In genomic region chr7:114145841-114146240, GRCm38 (mm10) we compare ENCODE assay signal across 30 mouse cellular contexts. TPM values are rescaled to one million over a fixed set of nuclear protein-coding genes. Genes with fewer than 3 reads are reported as not detected.
A peak's percentile ranks its signal among the peaks of the same experiment; 100 is the strongest.
DNase-seq lines count a peak whose midpoint lies in the region; ATAC-seq and TF ChIP-seq lines count a peak whose summit lies in the region.
"Had no signal": no experiment of that assay in that cellular context is flagged by ENCODE, and none has a peak within 500 bp of the region (broad histone marks: within the 10 kb centered on the region; RNA-seq: fewer than 3 reads in every experiment).

No protein-coding gene starts in this region.

- no peak overlapping the region for H3K27ac ChIP-seq in MEL (ENCODE audit: control insufficient read depth, low read depth, low read length)
- H3K27ac ChIP-seq in stomach, postnatal 0 days (replicated peaks): no peak overlapping the region
- H3K27ac ChIP-seq in hindbrain, embryonic 10.5 days: no peak overlapping the region
- no peak overlapping the region for H3K27ac ChIP-seq in left cerebral cortex, adult 2 months
- H3K27ac ChIP-seq: embryonic facial prominence, embryonic 10.5 days; heart, adult 2 months; heart, embryonic 15.5 days; hindbrain, embryonic 14.5 days; intestine, embryonic 15.5 days; layer of hippocampus, adult 2 months; limb, embryonic 12.5 days; macrophage; midbrain, embryonic 12.5 days; neural tube, embryonic 12.5 days had no signal

- intact Hi-C loops in left cerebral cortex, adult 2 months (cut with DNase I): no loop called here

- H3K4me3 ChIP-seq in MEL (ENCODE audit: control insufficient read depth in 1 of 2, insufficient read depth in 1 of 2, low read depth in 2 of 2, low read length in 2 of 2): no peak overlapping the region
- H3K4me3 ChIP-seq in stomach, postnatal 0 days (ENCODE audit: low read depth, low read length): no peak overlapping the region
- no peak overlapping the region for H3K4me3 ChIP-seq in hindbrain, embryonic 10.5 days
- no peak overlapping the region for H3K4me3 ChIP-seq in left cerebral cortex, adult 2 months
- H3K4me3 ChIP-seq: embryonic facial prominence, embryonic 10.5 days; heart, adult 2 months; heart, embryonic 15.5 days; intestine, embryonic 15.5 days; layer of hippocampus, adult 2 months; limb, embryonic 12.5 days; midbrain, embryonic 12.5 days; neural tube, embryonic 12.5 days had no signal

- peak; percentile 64; the same call in 1 of the 2 replicates for ATAC-seq in megakaryocyte, adult 5-6 weeks (ENCODE audit: poor library complexity, severe bottlenecking)
- no peak for ATAC-seq in stomach, postnatal 0 days (ENCODE audit: low FRiP score, low TSS enrichment)
- ATAC-seq: forebrain, postnatal 0 days; intestine, embryonic 15.5 days; liver, postnatal 0 days; lung, postnatal 0 days had no signal

- H3K4me1 ChIP-seq in MEL (ENCODE audit: control insufficient read depth in 1 of 2, insufficient read depth in 2 of 2, low read length in 2 of 2): no peaks in the 10 kb centered on the region
- no peaks in the 10 kb centered on the region for H3K4me1 ChIP-seq in stomach, postnatal 0 days (replicated peaks; ENCODE audit: control insufficient read depth, insufficient read depth)
- no peaks in the 10 kb centered on the region for H3K4me1 ChIP-seq in hindbrain, embryonic 10.5 days (replicated peaks)
- H3K4me1 ChIP-seq: heart, embryonic 15.5 days; intestine, embryonic 15.5 days; limb, embryonic 12.5 days; neural tube, embryonic 12.5 days had no signal

- H3K9ac ChIP-seq in MEL (ENCODE audit: control insufficient read depth, low read depth, low read length, poor library complexity, severe bottlenecking): no peak overlapping the region
- H3K9ac ChIP-seq in stomach, postnatal 0 days (ENCODE audit: low read length): no peak overlapping the region
- H3K9ac ChIP-seq: forebrain, postnatal 0 days; heart, embryonic 15.5 days; hindbrain, embryonic 14.5 days; intestine, embryonic 15.5 days; limb, embryonic 12.5 days; liver, postnatal 0 days; midbrain, embryonic 12.5 days; neural tube, embryonic 12.5 days had no signal

- no peaks in the 10 kb centered on the region for H3K9me3 ChIP-seq in MEL (replicated peaks; ENCODE audit: insufficient read depth, low read length)
- H3K9me3 ChIP-seq in stomach, postnatal 0 days (ENCODE audit: control insufficient read depth, low read length): no peaks in the 10 kb centered on the region
- H3K9me3 ChIP-seq in hindbrain, embryonic 10.5 days: 0 out of 2 replicates have a peak, but pooled peaks cover 3% of the 10 kb centered on the region
- H3K9me3 ChIP-seq: embryonic facial prominence, embryonic 10.5 days; heart, embryonic 15.5 days; intestine, embryonic 15.5 days; limb, embryonic 12.5 days; midbrain, embryonic 12.5 days had no signal

- WGBS in stomach, postnatal 0 days: 65% methylated on average over 3 of the region's 3 CpGs
- WGBS in hindbrain, embryonic 10.5 days: 80% methylated on average over 3 of the region's 3 CpGs

- H3K4me2 ChIP-seq in stomach, postnatal 0 days (replicated peaks; ENCODE audit: low read depth): no peak overlapping the region
- H3K4me2 ChIP-seq: heart, embryonic 15.5 days; hindbrain, embryonic 14.5 days; intestine, embryonic 15.5 days; limb, embryonic 12.5 days; liver, embryonic 11.5 days; midbrain, embryonic 12.5 days; neural tube, embryonic 12.5 days had no signal

- no peak for TF ChIP-seq RAD21 in MEL (IDR thresholded peaks at IDR 0.05; ENCODE audit: low read depth, low read length)

- DNase-seq in 416B (ENCODE audit: low read depth) (peak; percentile 13), A20 (ENCODE audit: low read depth, low spot score) (peak; percentile 29), MEL (ENCODE audit: low read depth, low spot score) (peak; percentile 34)
- no peak for DNase-seq in stomach, postnatal 0 days (ENCODE audit: low spot score)
- no peak for DNase-seq in hindbrain, embryonic 10.5 days (ENCODE audit: low spot score)
- DNase-seq in urinary bladder, adult 2 months (ENCODE audit: low spot score): no peak
- no peak for DNase-seq in left cerebral cortex, adult 2 months (ENCODE audit: extremely low spot score in 1 of 2, low spot score in 2 of 2)
- DNase-seq: cerebellum, adult 11 months; cerebellum, adult 9-11 months; forebrain, postnatal 0 days; gastrocnemius, postnatal 14 days; heart, adult 2 months; heart, postnatal 36 days; kidney, adult 8-10 months; kidney, postnatal 25 days; liver, postnatal 0 days; right cerebral cortex, postnatal 25 days; spleen, adult 18-20 months had no signal

- TF ChIP-seq POLR2A in MEL (IDR thresholded peaks at IDR 0.05; ENCODE audit: control insufficient read depth in 1 of 2, insufficient read depth in 1 of 2, low read depth in 1 of 2, low read length in 2 of 2, poor library complexity in 1 of 2): no peak

- H3K36me3 ChIP-seq in MEL (ENCODE audit: control insufficient read depth in 1 of 2, insufficient read depth in 2 of 2, low read length in 2 of 2): no peaks in the 10 kb centered on the region
- H3K36me3 ChIP-seq in stomach, postnatal 0 days (ENCODE audit: control insufficient read depth, insufficient read depth, low read length): no peaks in the 10 kb centered on the region
- H3K36me3 ChIP-seq in hindbrain, embryonic 10.5 days: no peaks in the 10 kb centered on the region
- H3K36me3 ChIP-seq: embryonic facial prominence, embryonic 10.5 days; heart, embryonic 15.5 days; intestine, embryonic 15.5 days; limb, embryonic 12.5 days; midbrain, embryonic 12.5 days; neural tube, embryonic 12.5 days had no signal

- no peaks in the 10 kb centered on the region for H3K79me2 ChIP-seq in MEL (ENCODE audit: control insufficient read depth, insufficient read depth, low read length, poor library complexity)

- no peaks in the 10 kb centered on the region for H3K27me3 ChIP-seq in MEL (ENCODE audit: control insufficient read depth in 1 of 2, insufficient read depth in 2 of 2, low read length in 2 of 2)
- no peaks in the 10 kb centered on the region for H3K27me3 ChIP-seq in stomach, postnatal 0 days (ENCODE audit: control insufficient read depth, insufficient read depth, low read length)
- H3K27me3 ChIP-seq in hindbrain, embryonic 10.5 days (ENCODE audit: insufficient read depth, poor library complexity, severe bottlenecking): no peaks in the 10 kb centered on the region
- H3K27me3 ChIP-seq: heart, embryonic 15.5 days; intestine, embryonic 15.5 days; limb, embryonic 12.5 days; midbrain, embryonic 12.5 days; neural tube, embryonic 12.5 days had no signal

- no peak for TF ChIP-seq CTCF in MEL (IDR thresholded peaks at IDR 0.05 in 2 of 3, conservative IDR thresholded peaks at IDR 0.05 in 1 of 3; ENCODE audit: control insufficient read depth in 1 of 3, insufficient read depth in 1 of 3, low read depth in 2 of 3, low read length in 3 of 3, poor library complexity in 1 of 3, severe bottlenecking in 1 of 3)
- TF ChIP-seq CTCF in stomach, postnatal 0 days (IDR thresholded peaks at IDR 0.05; ENCODE audit: low read depth): no peak
- no peak for TF ChIP-seq CTCF in left cerebral cortex, adult 2 months (IDR thresholded peaks at IDR 0.05)

- TF ChIP-seq EP300 in MEL (IDR thresholded peaks at IDR 0.05; ENCODE audit: low read depth in 1 of 2, low read length in 2 of 2): no peak
- no peak for TF ChIP-seq EP300 in stomach, postnatal 0 days (optimal IDR thresholded peaks at IDR 0.05)

TF ChIP-seq in MEL, 35 proteins besides CTCF, POLR2A, EP300 and RAD21:
- TF ChIP-seq KAT2A (conservative IDR thresholded peaks at IDR 0.05; ENCODE audit: low read depth, low read length) (no peak), MAX (IDR thresholded peaks at IDR 0.05; ENCODE audit: low read length) (no peak), ZNF384 (IDR thresholded peaks at IDR 0.05; ENCODE audit: low read depth, low read length) (no peak), CHD2 (IDR thresholded peaks at IDR 0.05; ENCODE audit: low read length) (no peak), MYB (IDR thresholded peaks at IDR 0.05; ENCODE audit: low read depth, low read length) (no peak), ZKSCAN1 (IDR thresholded peaks at IDR 0.05; ENCODE audit: low read depth, low read length) (no peak), BHLHE40 (IDR thresholded peaks at IDR 0.05; ENCODE audit: borderline replicate concordance, low read depth, low read length) (no peak), POLR2AphosphoS5 (IDR thresholded peaks at IDR 0.05; ENCODE audit: borderline replicate concordance, low read depth, low read length) (no peak), MYC (IDR thresholded peaks at IDR 0.05; ENCODE audit: low read depth, low read length) (no peak), NELFE (IDR thresholded peaks at IDR 0.05; ENCODE audit: low read depth, low read length) (no peak), NRF1 (IDR thresholded peaks at IDR 0.05; ENCODE audit: insufficient read depth, low read depth, low read length, poor library complexity, severe bottlenecking) (no peak), MAFK (IDR thresholded peaks at IDR 0.05; ENCODE audit: borderline replicate concordance, low read depth, low read length) (no peak), MAZ (IDR thresholded peaks at IDR 0.05; ENCODE audit: low read depth, low read length) (no peak), UBTF (IDR thresholded peaks at IDR 0.05; ENCODE audit: borderline replicate concordance, insufficient read depth, low read depth, low read length) (no peak), GATA1 (IDR thresholded peaks at IDR 0.05; ENCODE audit: low read depth, low read length) (no peak)

RNA-seq across cellular contexts. Expression of gene Rras2, which starts 28.3 kb away (rescaled TPM):
- total RNA-seq in MEL (2012; rRNA removed): not detected in 2 replicates
- polyA plus RNA-seq in MEL (2012; ENCODE audit: insufficient read depth in 1 of 2, insufficient read length in 2 of 2, low read depth in 1 of 2, low replicate concordance in 2 of 2, missing spikeins in 1 of 2): not detected
- 3.3 and 4.1 TPM in 2 replicates for total RNA-seq in megakaryocyte, adult 5-6 weeks (2015)
- 2.7 and 4.8 TPM in 2 replicates for total RNA-seq in megakaryocyte, adult 5-6 weeks (2017)
- polyA plus RNA-seq in stomach, postnatal 0 days (2015; fragmentation: Nextera tagmentation; extraction: Ambion mirVana): 26.2 and 26.4 TPM in 2 replicates
- polyA plus RNA-seq in hindbrain, embryonic 10.5 days (2016; fragmentation: Nextera tagmentation; extraction: Ambion mirVana): 21.0 and 27.3 TPM in 2 replicates
- polyA plus RNA-seq in urinary bladder, adult 2 months (2012; rRNA removed): 32.3 and 41.7 TPM in 2 replicates
- 10 to 100 TPM; 16.4 to 20.8 TPM for total RNA-seq in left cerebral cortex, adult 2 months (2021)

Comparison
In these comparisons a context has a peak if more than half of its experiments do, and no peak if none do; other contexts are left out.
1. DNase-seq: peak in 416B (single experiment), A20 (single experiment) and MEL (single experiment); none in stomach, postnatal 0 days (single experiment), hindbrain, embryonic 10.5 days (single experiment), urinary bladder, adult 2 months (single experiment) and left cerebral cortex, adult 2 months (0 of 2).
2. RNA of gene Rras2, which starts 28.3 kb away (polyA plus RNA-seq): 32.3 to 41.7 TPM in urinary bladder, adult 2 months, 26.2 to 26.4 TPM in stomach, postnatal 0 days and 21.0 to 27.3 TPM in hindbrain, embryonic 10.5 days; not detected in MEL; every median in the first group is over 10 times any median in the second.